Mouse (Mus musculus) spleen, adult 12 weeks (tissue): ENCODE results near the gene Olfr898.

ENCODE experiments used
- DNase-seq: peaks from one replicate; pipeline ENCODE4 v3.0.0; 2022; ENCODE audit warnings: low spot score

Gene Olfr898

DNA sequence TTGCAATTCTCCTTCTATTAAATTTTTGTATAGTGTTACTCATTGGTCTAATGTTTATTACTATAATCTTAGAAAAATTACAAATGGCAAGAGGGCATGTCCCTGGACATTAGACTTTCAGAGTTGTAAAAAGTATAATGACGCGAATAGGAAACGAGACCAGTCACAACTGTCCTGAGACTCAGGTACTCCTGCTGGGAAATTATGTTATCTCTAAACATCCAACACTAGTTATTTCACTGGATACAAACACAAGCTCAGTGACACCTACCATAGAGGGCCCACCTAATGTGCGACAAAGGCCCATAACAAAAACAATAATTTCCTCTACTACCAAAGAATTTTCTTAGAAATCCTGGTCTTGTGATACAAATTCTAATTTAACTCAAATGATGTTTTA lies at the start of gene Olfr898:
Gene Olfr898, plus strand, starts transcription at position 301 of the 400 bp plus-strand sequence.
- DNase-seq: no peak

- no peak for DNase-seq
These were observed 19.5 kb upstream of the Olfr898 start, which contains the start of gene Olfr25 for GRCm38 (mm10) chr9:38328760-38329159. Gene Olfr25, plus strand, starts transcription at chr9:38329060.

GRCm38 (mm10) chr9:38366596-38366995 lies 18.4 kb downstream of the Olfr898 start, which contains the start of gene Olfr250:
Gene Olfr250, plus strand, starts transcription at chr9:38366896.
- no peak for DNase-seq

DNA sequence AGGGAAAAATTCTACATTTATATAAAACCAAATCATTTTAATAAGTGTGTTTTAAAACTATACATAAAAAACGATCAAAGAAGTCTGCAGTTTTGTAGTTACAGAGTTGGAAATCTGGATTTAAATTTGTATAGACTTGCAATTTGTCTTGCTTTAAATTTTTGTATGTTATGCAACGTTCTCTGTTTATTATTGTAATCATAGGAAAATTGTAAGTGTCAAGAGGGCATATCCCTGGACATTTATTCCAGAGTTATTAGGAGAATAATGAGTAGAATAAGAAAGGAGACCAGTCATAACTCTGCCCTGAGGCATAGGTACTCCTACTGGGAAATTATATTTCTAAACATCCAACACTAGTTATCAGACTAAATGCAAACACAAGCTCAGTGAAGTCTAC lies 28.6 kb downstream of the Olfr898 start, which contains the start of gene Olfr251:
Gene Olfr251, plus strand, starts transcription at position 301 of the 400 bp plus-strand sequence.
- DNase-seq: no peak

DNA sequence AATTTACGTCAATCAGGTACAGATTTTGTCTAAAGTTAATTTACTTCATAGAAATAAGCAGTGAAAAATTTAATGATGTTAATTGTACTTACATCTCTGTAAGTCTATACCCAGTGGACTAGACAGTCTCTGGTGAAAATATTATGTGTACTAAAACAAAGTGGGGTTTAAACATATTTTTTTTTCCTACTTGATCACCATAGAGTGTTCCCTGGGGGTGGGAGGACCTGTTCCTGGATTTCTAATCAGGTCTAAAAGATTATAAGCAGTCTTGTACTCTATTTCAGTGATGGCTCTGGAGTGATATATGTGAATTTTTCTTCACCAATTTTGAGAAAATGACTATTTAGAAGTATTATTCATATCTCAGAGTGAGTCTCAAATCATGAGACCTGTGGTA lies 53.2 kb downstream of the Olfr898 start, which contains the start of gene Olfr147:
Gene Olfr147, plus strand, starts transcription at position 301 of the 400 bp plus-strand sequence.
- DNase-seq: no peak
